Mouse (Mus musculus) monocyte, adult 2 months (primary cell): ENCODE data around the gene Txnrd2.

Experiments used
- DNase-seq, 2 experiments: peaks; one replicate each; pipeline ENCODE4 v3.0.0; 2022; ENCODE audit warnings: low spot score in 2 of 2, low read depth in 1 of 2

Txnrd2 gene

GRCm38 (mm10) chr16:18484386-18484785 is 58.2 kb downstream of the Txnrd2 start:
- no peak for DNase-seq

DNA sequence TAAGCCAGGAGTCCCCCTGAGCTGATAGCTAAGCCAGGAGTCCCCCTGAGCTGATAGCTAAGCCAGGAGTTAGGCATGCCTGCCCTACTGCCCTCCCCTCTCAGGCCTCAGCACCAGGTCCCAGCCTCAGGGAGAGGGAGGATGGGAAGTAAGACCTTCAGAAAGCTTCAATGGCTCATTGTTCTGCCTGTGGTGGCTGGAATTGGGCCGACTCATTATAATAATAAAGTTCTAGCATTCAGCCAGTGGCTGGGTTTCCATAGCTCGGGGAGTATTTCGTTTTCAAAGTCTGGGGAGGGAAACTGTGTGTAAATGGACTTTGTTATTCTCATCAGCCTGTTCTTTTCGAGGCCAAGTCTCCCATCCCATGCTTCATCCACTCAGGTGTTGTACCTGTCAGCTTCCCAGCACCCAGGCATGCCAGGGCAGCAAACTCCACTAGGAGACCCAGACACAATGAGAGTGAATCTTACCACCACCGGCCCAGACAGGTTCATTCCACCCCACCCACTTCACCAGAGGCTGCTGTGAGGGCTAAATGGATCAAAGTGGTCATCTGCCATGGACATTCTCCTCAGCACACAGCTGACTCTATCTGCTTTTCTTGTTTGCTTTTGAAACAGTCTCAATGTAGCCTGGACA is 58.7 kb downstream of the Txnrd2 start:
- no peak for DNase-seq

GRCm38 (mm10) chr16:18486126-18486525 is 59.9 kb downstream of the Txnrd2 start:
- no peak for DNase-seq

- no peak for DNase-seq
Observed at GRCm38 (mm10) chr16:18490281-18490680, 64.1 kb downstream of the Txnrd2 start.

DNA sequence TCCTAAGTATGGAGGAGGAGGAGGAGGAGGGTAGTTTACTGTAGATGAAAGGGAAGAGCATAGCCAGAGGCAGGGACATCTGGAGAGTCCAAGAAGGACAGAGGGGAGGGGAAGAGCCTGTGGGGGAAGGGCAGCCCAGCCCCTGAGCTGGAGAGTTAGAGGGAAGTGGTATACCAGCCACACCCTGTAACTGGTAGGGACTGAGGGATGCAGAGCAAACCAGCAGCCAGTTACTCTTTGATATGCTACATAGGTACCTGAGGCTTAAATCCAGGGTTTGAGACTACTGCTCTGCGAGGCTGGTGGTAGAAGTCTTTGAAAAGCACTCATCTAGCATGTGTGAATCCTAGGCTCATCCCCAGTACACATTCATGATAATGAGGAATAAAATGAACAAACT is 64.7 kb downstream of the Txnrd2 start:
- no peak for DNase-seq

DNA sequence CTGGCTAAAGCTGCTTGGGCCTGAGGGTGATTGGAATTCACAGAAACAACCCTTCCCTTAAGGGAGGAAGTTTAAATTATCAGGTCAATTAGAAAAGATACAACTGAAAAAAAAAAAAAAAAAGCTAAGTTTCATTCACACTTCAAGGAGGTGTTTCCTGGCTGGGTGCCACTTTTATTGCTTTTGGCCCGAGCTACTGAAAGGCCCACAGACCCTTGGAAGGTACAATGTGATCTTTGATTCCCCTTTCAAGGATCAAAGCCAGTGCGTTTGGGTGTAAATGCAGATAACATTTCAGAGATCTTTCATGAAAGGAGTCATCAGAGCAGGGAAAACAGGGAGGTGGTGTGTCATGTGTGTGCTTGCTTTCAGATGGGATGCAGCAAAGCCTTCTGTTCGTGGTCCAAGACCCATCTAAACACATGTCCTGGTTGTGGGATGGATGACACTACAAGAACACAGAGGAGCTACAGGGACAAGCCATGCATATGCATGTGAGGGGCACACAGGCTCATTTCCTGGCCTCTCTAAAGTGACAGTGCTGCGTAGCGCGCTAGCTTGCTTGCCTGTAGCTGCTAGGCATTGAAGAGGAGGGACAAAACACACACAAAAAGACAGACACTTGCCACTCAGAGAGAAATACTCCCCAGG is 71.8 kb downstream of the Txnrd2 start:
- no peak for DNase-seq

DNA sequence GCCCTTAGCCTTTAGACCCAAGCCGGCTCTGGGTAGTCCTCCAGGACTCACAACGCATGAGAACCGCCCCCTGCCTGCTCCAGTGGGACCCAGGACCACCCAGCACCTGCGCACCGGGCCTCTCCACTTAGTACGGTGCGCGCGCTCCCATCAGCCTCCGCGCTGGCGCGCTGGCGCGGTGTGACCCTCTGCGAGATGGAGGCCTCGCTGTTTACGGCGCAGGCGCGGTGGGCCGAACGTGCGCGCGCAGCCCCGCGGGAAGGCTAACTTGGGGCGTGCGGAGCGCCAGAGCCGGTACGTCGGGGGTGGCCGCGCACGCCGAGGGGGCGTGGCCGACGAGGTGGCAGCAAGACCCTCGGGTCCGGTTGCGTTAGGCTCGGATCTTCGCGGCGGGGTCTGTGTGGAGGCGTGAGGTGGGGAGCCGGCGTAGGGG is 72.4 kb downstream of the Txnrd2 start, which contains the start of the genes Gnb1l and Rtl10:
Gene Gnb1l (plus strand): TSS at position 156 of the 433 bp plus-strand sequence.
Gene Rtl10 (plus strand): TSS at position 344 of the 433 bp plus-strand sequence.
- DNase-seq: peak; percentile 56 to 80

DNA sequence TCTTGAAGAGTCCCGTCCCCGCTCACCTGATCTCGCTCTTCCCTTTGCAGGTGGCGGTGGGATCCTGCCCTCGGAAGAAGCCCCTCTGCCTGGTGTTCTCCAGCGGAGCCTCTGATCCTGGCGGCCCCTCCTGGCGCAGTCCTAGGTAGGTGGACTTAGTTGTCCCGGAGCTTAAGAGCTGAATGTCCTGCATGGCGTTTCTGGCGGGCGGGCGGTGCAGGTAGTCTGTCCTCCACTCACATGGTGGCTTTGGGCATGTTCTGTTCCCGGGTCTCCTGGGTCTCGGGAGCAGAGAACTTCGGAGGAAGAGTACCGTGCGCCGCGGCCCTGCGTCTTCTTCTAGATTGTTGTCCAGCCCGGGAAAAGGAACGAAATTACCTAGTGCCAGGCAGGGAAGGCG is 72.8 kb downstream of the Txnrd2 start:
- no peak for DNase-seq

- DNase-seq: no peak
Observed at GRCm38 (mm10) chr16:18501531-18501930, 75.3 kb downstream of the Txnrd2 start.

GRCm38 (mm10) chr16:18503566-18504342 is 77.6 kb downstream of the Txnrd2 start:
- DNase-seq: no peak

DNA sequence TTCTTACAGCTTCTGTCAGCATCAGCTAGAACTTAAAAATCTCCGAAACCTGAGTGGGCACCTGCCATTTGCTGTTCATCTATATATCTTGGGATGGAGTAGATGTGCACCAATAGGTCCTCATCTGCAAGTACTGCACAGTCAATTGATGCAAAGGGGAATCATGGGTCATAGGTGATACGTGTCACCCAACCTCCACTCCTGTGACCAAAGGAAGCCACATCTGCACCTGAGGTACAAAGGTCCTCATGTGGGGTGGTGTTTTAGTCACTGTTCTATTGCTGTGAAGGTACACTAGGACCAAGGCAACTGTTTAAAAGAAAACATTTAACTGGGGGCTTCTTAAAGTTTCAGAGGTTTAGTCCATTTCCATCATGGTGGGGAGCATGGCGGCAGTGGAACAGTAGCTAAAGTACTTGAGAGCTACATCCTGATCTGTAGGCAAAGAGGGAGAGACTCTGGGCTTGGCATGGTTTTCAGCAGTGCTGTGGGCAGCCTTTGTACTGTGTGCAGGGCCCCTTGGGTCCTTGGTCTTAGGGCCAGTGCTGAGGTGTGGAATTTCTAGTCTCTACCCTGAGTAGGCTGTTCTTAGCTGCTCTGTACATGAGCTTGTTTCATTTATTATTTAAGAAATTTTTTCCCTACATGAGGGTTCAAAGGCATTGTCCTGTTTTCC is 80.5 kb downstream of the Txnrd2 start:
- no peak for DNase-seq

- DNase-seq: no peak
Observed at GRCm38 (mm10) chr16:18507200-18507549, 81.0 kb downstream of the Txnrd2 start.

DNA sequence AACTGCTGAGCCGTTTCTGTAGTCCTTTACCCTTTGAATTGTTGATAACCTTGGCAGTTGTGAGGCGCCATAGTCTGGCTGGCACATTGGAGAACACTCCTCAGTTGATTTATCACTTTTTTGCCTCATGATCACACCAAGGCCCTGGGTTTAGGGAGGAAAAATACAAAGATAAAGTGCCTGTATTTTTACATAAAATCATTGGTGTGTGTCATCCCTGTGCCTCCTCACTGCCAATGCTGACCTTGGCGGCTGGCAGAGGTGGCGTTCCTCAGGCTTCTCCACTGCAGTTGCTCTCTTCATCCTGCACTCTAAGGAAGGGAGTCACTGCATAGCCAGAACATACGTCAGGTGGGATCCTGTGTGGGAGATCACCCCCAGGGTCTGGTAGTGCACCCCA is 85.6 kb downstream of the Txnrd2 start:
- no peak for DNase-seq

DNA sequence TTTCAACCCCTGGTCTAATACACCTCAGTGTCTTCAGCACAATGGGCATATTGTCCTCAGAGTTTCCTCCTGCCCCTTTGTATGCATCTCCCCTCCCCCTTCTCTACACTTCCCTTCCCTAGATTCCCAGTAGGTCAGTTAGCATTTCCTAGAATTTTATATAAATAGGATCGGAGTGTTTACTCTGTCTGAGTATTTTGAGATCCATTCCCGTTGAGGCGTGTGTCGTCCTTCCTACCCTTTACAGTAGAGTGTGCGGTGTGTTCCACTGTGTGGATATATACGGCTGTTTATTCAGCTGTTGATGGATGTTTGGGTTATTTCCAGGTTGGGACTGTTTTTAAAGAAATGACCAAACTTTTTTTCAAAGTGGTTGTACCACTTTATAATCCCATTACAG is 87.3 kb downstream of the Txnrd2 start:
- no peak for DNase-seq

DNA sequence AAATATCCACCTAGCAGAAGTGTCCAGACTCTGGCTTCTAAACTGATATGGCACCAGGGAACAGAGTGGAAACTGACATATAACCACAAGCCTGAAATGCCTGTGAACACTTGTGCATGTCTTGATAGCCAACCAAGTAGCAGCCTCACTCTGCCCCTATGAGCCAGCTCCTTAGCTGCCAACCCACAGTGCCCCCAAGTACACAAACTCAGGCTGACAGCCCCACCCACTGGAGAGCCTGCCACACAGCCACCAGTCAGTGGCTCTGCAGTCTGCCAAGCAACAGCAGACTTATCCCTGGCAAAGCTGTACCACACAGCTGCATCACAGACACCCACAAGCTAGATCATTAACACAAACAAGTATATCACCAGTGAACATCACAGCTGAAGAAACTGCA is 91.9 kb downstream of the Txnrd2 start:
- no peak for DNase-seq

GRCm38 (mm10) chr16:18523563-18524245 is 97.5 kb downstream of the Txnrd2 start:
- no peak for DNase-seq

- no peak for DNase-seq
Observed at GRCm38 (mm10) chr16:18528656-18529055, 102.5 kb downstream of the Txnrd2 start.
